Mouse (Mus musculus) effector memory CD4-positive, alpha-beta T cell, adult 5 months (primary cell): Measurements from ENCODE around the gene Tpbpa. TPM values are rescaled to one million over a fixed set of nuclear protein-coding genes. Genes with fewer than 3 reads are reported as not detected.

ENCODE experiments used
- polyA plus RNA-seq: library from polyadenylated mRNA; unstranded; fragments of 100-300 nt; shearing (Covaris generic); gene quantifications from one replicate; pipeline ENCODE4 v1.2.1, GENCODE M21; 2017

Gene Tpbpa
- not detected for polyA plus RNA-seq

DNA sequence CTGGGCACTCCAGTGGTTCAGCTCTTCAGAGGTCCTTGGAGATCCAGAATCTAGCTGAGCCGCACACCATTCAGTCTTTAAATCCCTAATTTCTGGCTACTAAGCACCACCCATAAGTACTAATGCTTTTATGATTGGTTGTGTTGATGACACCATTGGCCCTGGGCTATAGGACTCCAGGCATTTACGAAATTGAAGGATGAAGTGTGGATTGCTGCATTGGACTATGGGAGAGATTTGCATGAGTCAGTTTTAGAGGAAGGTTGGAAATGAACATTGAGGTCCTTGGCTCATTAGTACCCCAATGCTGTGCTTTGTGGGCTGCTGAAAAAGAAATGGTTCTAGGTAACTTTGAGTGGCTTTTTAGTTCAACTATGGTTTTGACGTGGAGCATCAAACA is at the start of gene Tpbpa:
TSS of gene Tpbpa (minus strand) at position 101 of the 400 bp plus-strand sequence.

DNA sequence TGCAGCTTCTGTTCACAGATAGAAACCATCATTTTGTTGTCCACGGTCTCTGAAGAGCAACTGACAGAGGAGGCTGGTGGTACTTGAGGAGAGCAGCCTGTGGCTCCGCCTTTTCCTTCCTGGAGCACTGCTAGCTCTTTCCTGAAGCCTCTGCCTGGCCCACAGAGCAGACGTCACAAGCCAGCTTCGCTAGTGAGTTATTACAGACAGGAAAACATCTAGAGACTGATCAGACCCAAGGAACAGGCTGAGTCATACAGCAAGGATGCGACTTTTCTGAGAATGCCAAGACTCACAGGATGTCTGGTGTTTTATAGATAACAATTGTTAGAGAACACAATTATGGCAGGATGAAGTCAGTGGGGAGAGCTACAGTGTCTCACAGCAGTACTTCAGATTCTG is 5.3 kb downstream of the Tpbpa start, which contains the start of the genes Gm49391 and Ctla2a:
TSS of gene Gm49391 (minus strand) at position 72 of the 402 bp plus-strand sequence.
TSS of gene Ctla2a (minus strand) at position 126 of the 402 bp plus-strand sequence.

DNA sequence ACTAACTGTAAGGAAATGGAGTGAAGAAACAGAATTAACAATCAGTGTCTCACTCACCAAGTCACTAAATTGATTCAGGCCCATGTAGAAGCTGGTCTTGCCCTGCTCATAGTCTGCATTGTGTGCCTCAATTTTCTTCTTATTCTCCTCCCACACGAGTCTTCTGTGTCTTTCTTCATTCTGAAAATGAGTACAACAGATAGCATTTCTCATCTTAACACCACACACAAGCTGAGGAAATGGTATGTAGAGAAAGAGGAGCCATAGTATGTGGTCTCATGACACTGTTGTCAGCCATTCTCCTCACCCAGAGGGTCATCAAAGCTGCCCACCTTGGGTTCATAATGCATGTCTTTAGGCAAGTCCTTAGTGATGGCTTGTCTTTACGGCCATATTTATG is 6.3 kb downstream of the Tpbpa start, which contains the start of gene Gm49393:
TSS of gene Gm49393 (minus strand) at position 101 of the 400 bp plus-strand sequence.

DNA sequence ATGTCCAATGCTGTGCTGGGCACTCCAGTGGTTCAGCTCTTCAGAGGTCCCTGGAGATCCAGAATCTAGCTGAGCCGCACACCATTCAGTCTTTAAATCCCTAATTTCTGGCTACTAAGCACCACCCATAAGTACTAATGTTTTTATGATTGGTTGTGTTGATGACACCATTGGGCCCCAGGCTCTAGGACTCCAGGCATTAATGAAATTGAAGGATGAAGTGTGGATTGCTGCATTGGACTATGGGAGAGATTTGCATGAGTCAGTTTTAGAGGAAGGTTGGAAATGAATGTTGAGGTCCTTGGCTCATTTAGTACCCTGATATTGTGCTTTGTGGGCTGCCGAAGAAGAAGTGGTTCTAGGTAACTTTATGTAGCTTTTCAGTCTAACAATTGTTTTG is 37.0 kb downstream of the Tpbpa start, which contains the start of gene Tpbpb:
TSS of gene Tpbpb (minus strand) at position 101 of the 400 bp plus-strand sequence.

DNA sequence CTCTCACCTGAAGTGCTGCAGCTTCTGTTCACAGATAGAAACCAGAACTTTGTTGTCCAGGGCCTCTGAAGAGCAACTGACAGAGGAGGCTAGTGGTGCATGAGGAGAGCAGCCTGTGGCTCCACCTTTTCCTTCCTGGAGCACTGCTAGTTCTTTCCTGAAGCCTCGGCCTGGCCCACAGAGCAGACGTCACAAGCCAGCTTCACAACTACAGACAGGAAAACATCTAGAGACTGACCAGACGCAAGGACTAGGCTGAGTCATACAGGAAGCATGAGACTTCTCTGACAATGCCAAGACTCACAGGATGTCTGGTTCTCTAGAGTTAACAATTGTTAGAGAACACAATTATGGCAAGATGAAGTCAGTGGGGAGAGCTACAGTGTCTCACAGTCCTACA is 44.5 kb downstream of the Tpbpa start, which contains the start of gene Ctla2b:
TSS of gene Ctla2b (minus strand) at position 120 of the 400 bp plus-strand sequence.

DNA sequence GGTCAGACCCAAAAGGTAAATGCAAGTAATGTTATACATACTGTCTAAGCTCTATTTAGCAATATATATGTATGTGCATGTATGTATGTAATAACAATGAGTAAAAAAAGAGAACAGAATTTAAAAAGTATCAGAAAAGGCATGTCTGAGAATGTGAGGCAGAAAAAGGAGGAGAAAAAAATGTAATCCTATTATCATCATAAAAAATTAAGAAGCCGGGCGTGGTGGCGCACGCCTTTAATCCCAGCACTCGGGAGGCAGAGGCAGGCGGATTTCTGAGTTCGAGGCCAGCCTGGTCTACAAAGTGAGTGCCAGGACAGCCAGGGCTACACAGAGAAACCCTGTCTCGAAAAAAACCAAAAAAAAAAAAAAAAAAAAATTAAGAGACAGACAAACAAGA is 45.0 kb downstream of the Tpbpa start, which contains the start of gene Gm49392:
TSS of gene Gm49392 (minus strand) at position 101 of the 400 bp plus-strand sequence.

Other genes with a start within 250 kb of the Tpbpa start
- not detected for gene BC051665, start 155.6 kb downstream of the Tpbpa start, polyA plus RNA-seq
- not detected for gene Ctsll3, start 139.1 kb downstream of the Tpbpa start, polyA plus RNA-seq
- gene 4930486L24Rik, start 77.5 kb downstream of the Tpbpa start, polyA plus RNA-seq: 1.00 TPM
- gene Gm49392, start 45.1 kb downstream of the Tpbpa start, polyA plus RNA-seq: 0.50 TPM
- 20.0 TPM for gene Ctla2b, start 44.5 kb downstream of the Tpbpa start, polyA plus RNA-seq
- gene Tpbpb, start 37.1 kb downstream of the Tpbpa start, polyA plus RNA-seq: not detected
- gene Gm49393, start 6.4 kb downstream of the Tpbpa start, polyA plus RNA-seq: not detected
- 5.5 TPM for gene Gm49391, start 5.4 kb downstream of the Tpbpa start, polyA plus RNA-seq
- gene Ctla2a, start 5.4 kb downstream of the Tpbpa start, polyA plus RNA-seq: 218 TPM
- not detected for gene Ctsj, start 64.0 kb upstream of the Tpbpa start, polyA plus RNA-seq
- gene Ctsq, start 98.6 kb upstream of the Tpbpa start, polyA plus RNA-seq: not detected
- gene Ctsr, start 222.3 kb upstream of the Tpbpa start, polyA plus RNA-seq: not detected